Mouse (Mus musculus): ENCODE results near the gene Dera.

Dera gene

GRCm38 (mm10) chr6:137901255-137901654 lies 146.9 kb downstream of the Dera start:
- DNase-seq = peak; percentile 73 to 79

Measured in lung, adult 18-20 months (tissue).